Mouse (Mus musculus): ENCODE data around the gene Btbd9.
"Not testable (repeated sequence)": the region's sequence is repeated elsewhere in the genome, so short reads cannot be mapped to it uniquely, and the experiment has no call there.

Gene Btbd9

DNA sequence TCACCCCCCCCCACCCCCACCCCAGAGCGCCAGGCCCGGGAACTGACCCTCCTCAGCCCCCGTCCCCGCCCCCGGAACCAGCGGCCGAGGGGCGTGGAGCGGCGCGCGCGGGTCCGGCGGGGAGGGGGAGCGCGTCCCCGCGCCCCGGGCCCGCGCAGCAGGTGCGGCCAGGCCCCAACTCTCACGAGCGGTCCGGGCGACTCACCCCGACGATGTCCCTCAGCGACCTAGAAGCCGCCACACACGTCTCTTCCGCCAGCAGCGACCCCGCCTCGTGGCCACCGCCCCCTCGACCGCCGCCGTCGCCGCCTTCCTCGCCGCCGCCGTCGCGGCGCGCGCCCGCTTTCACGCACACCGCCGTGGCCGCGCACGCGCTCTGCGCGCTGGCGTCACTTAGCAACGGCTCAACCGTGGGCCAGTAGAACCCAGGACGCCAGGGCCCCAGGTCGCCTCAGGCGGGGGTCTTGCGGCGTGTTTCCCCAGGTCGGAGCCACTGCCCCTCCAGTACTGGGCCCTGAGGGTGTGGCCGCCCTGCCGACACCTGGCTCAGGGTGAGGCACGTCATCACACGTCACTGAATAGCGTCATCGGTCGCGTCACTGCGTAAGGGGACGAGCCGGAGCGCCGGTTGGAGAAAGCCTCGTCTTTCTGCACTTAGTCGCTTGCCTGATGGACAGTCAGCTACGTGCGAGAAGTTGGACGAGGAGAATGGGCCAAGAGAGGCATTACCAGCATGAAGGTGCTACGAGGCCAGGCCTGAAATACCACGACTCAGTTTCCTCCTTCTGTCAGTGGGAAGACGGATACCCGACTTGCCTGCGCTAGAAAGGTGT, at the start of gene Btbd9:
Gene Btbd9 (minus strand): TSS at position 548 of the 833 bp plus-strand sequence.
- in situ Hi-C loops (cut with MboI; ENCODE audit: low sequenced_read_pairs): no loop called here

DNA sequence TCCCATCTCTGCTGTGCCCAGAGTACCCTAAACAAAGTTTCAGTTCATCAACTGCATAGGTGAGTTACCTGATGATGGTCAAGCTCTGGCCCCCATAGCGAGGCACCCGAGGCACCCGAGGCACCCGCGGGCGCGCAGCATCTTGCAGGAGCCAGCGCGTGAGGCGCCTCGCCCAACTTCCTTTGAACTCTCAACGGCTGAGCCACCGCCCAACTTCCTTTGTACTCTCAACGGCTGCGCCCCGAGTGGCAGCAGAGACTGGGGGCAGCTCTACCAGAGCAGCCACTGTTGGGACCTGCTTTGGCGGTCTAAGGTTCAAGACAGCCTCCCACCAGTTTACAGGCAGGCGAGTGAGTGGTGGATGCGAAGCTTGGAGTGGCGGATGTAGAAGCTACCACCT, 47.8 kb upstream of the Btbd9 start, which contains the start of gene Dnah8:
Gene Dnah8 (plus strand): TSS at position 223 of the 400 bp plus-strand sequence.
- in situ Hi-C loops (cut with MboI; ENCODE audit: low sequenced_read_pairs): not testable (repeated sequence)

DNA sequence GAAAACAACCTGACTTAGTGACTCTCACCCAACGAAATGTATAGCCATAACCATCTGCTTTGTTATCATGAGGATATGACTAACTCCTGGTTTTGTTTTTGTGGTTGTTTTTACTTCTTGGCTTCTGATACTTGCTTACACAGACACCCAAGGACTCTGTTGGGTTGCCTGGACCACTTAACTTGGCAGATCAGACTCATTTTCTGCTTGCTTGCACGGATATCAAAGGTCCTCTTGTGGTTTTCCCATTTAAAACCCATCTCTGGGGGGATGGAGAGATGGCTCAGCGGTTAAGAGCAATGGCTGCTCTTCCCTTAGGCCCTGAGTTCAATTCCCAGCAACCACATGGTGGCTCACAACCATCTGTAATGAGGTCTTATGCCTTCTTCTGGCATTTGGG, 46.9 kb upstream of the Btbd9 start:
- in situ Hi-C loops (cut with MboI; ENCODE audit: low sequenced_read_pairs): no loop called here

DNA sequence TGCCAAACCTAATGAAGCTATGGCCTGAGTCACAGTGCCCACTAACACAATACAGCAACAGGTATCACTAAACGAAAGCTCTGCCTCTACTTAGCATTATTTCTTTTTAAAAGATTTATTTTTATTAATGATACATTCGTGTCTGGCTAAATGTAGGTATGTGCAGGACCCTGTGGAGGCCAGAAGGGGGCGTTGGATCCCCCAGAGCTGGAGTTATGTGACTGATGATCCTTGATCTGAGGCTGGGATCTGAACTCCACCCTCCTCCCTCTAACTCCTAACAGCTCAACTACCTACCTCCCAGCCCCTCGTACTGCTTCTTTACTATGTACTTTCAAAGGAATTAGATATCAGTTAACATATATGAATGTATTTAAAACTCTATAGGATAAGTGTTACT, 45.2 kb upstream of the Btbd9 start:
- in situ Hi-C loops (cut with MboI; ENCODE audit: low sequenced_read_pairs): no loop called here

DNA sequence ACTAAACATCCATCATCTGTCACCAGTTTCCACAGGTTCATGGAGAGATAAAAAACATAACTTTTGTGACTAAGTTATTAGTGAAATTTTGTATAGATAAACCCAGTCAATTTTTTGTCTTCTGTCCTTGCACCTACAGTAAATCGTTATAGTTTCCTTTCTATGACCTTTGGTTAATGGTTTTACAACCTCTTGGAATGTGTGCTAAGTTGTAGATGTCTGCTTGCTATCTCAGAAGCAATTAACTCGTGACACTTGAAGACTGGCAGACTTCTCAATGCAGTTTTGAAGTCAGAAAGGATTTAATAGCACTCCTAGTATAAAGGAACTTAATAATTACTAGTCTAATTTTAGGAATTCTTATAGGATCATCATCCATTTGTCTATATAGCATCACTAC, 44.3 kb upstream of the Btbd9 start:
- in situ Hi-C loops (cut with MboI; ENCODE audit: low sequenced_read_pairs): no loop called here

DNA sequence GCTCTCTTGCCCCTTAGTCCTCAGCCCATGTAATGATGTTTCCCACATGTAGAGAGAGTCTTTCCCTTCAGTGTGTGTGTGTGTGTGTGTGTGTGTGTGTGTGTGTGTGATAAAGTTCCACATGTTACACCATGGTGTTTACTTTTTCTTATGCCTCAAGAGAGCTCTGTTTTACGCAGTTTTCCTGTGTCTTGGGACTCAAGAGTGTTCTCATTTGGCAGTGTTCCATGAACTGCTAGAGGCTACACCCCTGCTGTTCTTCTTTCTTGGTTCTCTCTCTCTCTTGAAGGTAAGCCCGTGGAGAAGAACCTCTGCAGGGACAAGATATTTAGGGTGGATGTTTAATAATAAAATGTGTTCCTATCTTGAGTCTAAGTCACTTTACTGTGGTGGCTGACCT, 42.9 kb upstream of the Btbd9 start:
- in situ Hi-C loops (cut with MboI; ENCODE audit: low sequenced_read_pairs): no loop called here

DNA sequence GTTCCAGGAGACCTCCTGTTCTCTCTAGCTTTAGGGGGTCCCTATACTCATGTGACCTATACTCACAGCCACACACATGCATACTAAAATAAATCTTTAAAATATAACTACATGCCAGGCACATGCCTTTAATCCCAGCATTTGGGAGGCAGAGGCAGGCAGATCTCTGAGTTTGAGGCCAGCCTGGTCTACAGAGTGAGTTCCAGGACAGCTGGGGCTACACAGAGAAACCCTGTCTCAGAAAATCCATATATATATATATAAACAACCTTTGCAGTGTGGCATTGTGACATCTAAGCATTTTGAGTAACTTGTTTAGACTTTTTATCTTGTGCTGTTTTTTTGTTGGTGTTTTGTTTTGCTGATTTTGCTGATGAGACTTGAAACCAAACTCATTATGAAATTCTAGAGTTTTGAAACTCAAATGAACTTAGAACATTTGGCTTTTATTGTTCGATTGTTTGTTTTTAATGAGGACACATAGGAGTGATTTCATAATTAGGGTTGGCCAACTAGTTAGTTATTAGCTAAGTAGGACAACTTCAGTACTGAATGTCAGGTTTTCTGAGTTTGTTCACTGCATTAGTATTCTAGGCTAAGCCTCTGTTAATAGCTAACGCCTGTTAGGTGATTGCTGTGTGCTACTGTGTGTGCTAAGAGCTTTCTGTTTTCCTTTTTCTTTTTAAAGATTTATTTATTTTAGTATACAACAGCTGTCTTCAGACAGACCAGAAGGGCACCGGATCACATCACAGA, 42.0 kb upstream of the Btbd9 start:
- in situ Hi-C loops (cut with MboI; ENCODE audit: low sequenced_read_pairs): no loop called here

DNA sequence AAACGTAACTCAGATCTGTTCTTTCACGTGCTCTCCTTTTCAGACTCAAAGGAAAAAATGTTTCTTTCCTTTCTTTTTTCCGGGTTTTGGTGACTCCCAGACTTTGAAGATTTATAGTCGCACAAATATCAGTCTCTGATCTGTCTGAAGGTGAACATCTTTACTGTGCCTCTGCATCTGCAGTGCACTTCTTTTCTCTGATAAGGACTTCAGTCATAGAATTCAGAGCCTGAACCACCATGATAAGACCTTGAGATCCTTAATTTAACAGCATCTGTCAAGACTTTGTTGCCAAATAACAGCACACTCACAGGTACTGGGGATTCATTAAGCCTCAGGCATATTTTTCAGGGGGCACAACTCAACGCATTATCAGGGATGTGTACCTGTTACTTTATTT, 39.9 kb upstream of the Btbd9 start:
- in situ Hi-C loops (cut with MboI; ENCODE audit: low sequenced_read_pairs): no loop called here

DNA sequence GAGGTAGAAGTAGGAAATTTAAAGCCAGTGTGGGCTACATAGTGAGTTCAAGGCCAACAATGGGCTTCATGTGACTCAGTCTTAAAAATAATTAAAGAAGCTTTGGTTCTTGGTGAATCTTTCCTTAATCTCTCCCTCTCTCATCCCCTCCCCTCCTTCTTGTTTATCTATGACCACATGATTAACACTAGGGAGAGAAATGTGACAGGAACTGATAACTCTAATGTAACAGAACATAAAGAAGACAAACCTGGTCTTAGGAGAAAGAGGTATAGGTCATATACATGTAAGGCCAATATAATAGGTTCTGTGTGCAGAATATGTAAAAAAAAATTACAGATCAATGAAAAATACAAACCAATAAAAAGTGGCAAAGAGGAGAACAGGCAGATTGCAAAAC, 37.1 kb upstream of the Btbd9 start:
- in situ Hi-C loops (cut with MboI; ENCODE audit: low sequenced_read_pairs): no loop called here

DNA sequence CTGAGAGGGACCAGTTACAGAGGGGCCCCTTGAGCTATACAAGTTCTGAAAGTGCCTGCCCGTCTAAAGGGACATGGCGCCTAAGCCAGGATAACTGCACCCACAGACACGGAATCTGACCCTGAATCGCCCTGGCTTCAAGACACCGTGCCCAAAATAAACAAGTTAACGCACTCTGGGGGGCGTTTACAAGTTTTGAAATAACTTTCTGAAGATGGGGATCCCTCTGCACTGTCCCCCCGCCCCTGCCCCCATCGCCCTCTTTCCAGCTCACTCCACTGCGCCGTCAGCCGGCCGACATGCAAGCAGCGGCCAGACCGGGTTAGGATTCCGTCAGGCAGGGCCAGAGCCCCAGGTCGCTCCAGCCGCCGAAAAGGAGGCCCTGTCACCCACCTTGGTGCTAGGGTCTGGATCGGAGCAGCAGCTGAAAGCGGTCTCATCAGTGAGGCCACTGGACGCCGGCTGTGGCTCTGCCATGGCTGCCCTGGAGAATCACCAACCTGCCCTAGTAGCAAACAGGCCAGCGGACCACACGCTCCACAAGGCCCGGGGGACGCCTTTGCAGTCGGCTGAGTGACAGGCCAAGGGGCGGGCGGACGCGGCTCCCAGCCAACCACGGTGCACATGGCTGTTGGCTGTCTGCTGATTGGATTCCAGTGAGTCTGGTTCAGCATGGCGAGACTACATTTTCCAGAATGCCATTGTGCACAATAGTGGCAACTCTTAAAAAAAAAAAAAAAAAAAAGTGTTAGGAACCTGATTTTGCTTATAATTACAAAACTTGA, 36.0 kb upstream of the Btbd9 start:
- in situ Hi-C loops (cut with MboI; ENCODE audit: low sequenced_read_pairs): no loop called here

DNA sequence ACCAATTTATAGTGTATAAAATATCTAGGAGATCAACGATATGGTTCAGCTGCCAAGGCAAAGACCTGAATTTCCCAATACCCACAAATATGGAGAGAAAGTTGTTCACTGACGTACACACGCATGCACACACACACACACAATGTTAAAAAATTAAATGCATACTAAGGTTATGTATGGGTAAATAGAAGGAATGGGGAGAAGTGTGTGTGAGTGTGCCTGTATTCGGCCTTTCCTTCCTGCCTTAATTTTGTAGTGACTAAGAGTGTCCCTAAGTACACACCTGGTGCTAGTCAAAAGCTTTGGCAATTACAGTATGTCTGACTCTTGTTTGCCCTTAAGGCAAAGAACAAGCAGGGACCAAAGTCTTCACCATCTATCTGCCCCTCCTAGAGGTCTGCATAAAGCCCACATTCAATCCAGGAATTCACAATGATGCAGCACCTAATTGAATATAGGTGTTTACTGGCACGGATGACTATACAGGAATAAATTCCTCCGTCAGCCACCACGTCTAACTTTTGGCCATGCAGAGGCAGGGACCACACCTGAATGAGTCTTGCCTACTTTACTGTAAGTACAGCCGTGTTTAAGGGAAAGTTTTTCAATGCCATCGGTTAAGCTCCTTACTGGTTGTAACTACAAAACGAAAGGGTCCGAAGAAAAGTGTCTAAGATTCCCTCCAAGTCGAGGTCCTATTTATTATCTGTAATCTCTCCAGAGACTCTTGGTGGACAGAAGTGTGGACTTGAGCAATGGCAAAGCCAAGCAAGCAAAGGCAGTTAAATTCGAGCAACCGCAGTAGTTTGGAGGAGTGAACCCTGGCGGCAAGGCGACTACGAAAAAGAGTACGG, 35.2 kb upstream of the Btbd9 start:
- in situ Hi-C loops (cut with MboI; ENCODE audit: low sequenced_read_pairs): no loop called here

DNA sequence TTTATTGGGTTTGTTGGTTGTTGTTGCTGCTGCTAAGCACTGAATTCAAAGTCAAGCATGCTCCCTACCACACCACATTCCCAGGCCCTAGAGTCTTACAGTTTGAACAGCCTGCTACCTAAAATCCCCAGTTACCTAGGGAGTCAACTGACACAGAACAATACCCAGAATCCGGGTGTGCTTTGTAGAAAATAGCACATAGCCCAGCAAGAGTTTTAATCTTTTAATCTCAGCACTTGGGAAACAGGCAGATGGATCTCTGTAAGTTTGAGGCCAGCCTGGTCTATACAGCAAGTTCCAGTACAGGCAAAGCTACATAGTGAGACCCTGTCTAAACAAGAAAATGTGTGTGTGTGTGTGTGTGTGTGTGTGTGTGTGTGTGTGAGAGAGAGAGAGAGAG, 34.5 kb upstream of the Btbd9 start:
- in situ Hi-C loops (cut with MboI; ENCODE audit: low sequenced_read_pairs): no loop called here

DNA sequence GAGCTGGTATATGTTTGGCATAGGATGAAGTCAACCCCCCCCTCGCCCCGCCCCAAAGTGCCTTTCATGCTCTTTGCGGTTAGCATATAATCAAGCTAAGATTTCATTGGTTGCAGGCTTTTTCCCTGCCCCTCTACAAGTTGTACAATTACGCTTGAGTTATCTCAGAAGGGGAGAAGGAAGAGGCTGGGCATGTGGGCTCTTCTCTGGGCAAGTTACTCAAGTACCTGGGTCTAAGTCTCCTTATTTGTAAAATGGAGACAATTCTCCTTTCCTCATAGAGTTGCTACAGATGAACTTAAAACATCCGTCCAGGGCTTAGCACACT, 33.7 kb upstream of the Btbd9 start:
- in situ Hi-C loops (cut with MboI; ENCODE audit: low sequenced_read_pairs): no loop called here

DNA sequence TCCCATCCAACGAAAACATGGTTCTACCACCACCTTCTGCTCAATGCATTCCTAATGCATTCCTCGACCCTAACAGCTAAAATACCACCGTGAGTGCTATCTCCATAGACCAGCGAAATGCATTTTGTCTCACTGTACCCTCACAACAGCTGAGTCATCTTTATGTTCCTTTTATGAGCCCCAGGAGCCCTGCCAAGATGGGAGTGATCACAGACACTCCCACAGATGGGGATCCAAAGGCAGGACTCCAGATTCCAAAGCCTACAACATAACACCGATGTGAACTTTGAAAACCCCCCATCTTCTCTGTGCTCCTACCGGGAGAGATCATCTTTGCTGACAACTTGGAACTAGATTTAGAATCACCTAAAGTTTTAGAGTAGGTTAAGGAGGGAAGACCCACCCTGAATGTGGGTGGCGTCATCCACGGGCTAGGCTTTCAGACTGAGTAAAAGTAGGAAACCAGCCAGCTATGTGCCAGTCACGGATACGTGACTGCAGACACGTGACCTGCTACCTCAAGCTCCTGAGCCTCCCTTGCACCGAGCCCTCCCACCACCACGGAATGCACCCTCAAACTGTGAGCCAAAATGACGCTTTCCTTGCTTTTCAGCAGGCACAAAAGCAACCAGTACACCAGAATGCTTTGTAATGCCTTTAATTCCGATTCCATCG, 33.2 kb upstream of the Btbd9 start:
- in situ Hi-C loops (cut with MboI; ENCODE audit: low sequenced_read_pairs): no loop called here

DNA sequence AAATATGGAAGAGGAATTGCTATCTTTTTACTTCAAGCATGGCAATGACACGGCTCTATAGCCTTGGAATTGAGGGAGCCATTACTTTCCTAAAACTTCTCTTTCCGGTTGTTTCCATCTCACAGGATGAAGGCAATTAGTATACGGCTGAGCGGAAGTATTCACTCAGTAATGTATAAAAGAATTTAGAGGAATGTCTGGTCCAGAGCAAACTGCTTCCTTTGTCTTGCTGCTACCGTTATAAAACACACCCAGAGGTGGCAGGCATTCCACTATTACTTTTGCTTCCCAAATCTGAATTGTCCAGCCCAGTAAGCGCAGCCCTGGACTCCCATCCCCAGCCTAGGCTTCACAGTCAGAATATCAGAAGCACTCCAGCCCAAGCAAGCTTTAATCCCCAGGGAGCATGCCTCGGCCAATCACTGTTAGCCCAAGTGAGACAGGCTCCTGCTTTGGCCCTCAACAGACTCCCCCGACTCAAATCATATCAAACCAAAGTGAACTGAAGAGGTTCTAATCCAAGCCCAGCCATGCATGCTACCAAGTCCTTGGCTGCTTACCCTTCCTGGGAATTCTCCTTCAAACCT, 31.7 kb upstream of the Btbd9 start:
- in situ Hi-C loops (cut with MboI; ENCODE audit: low sequenced_read_pairs): no loop called here

DNA sequence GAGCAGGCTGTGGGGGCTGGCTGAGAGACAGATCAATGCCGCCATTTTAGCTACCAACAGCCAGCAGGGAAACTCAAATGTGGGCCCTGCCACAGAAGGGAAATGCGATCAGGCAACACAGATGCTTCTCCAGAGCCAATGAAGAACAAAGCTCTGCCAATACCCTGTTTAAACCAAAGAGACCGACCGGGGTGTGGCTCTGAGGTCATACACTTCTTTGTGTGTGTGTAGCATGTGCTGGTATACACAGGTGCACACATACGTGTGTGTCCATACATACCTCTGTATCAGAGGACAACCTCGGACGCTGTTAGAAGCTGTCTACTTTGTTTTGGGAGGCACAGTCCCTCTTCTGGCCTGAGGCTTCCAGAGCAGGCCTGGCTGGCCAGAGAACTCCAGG, 31.0 kb upstream of the Btbd9 start:
- in situ Hi-C loops (cut with MboI; ENCODE audit: low sequenced_read_pairs): no loop called here

DNA sequence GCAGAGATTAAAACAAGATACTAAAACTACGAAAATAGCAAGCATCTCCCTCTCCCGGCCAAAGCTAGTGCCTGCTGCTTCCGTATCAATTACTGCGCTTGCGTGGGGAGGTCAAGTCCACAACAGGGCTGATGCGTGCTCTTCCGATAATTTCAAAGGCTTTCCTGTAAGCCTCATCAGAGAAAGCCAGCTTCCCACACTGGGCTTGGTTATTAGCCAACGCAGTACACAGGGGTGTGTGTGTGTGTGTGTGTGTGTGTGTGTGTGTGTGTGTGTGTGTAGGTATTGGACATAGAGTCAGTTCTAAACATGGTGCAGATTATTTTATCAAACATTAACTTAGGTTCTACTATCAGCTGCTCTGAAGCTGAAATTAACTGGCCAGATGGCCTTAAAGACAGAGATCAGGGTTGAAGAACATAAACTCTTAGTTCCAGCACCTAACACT, 30.4 kb upstream of the Btbd9 start:
- in situ Hi-C loops (cut with MboI; ENCODE audit: low sequenced_read_pairs): no loop called here

DNA sequence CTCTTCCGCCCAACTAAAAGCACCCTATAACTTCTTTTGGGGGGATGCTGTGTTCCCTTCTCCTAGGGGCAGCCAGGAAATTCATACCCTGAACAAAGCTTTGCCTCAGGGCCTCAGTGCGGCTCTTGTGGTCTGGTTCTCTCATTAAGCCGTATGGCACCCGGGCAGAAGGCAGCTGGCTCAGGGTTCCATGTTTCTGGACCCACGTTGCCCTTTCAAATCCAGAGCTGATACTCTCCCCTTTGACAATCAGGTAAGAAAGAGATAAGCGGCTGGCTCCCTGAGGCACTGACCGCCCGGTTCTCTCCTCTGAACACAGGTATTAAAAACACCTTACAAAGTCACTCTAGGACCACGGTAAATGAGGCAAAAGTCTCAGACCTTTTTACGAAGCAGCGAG, 29.9 kb upstream of the Btbd9 start:
- in situ Hi-C loops (cut with MboI; ENCODE audit: low sequenced_read_pairs): no loop called here

DNA sequence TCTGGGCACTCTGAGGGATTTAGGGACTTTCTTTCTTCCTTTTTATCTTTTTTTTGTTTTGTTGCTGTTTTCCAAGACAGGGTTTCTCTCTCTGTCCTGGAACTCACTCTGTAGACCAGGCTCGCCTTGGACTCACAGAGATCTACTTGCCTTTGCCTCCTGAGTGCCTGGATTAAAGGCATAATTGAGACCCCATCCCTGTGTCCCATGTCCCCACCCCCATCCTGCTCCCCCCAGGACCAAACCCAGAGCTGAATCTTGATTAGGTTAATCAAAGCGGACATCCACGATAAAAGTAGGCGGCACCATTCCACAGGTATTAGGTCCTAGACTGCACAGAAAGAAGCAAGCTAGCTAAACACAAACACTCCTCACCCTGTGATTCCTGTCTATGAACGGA, 28.7 kb upstream of the Btbd9 start:
- in situ Hi-C loops (cut with MboI; ENCODE audit: low sequenced_read_pairs): no loop called here

DNA sequence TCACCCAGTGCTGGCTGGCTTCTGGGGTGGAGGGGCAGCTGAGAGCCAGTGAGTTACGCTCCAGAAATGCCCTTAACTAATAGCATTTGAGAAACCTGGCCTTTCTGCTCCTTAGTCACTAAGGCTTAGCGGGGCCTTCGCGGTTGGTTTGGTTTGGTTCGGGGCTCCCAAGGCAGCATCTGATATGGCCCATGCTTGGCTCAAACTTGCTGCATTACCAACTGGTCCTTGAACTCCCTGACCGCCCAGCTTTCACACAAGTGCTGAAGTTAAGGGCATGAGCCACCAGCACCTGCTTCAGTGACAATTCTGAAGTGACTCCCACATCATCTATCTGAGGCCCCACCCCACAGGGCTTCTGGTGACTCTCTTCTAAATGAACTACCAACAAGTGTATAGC, 28.0 kb upstream of the Btbd9 start:
- in situ Hi-C loops (cut with MboI; ENCODE audit: low sequenced_read_pairs): no loop called here

Data from CH12F3 (cell line).